Mouse (Mus musculus) telencephalon, adult 2 months (tissue): ENCODE measurements at regions not wholly inside any gene's neighbourhood (a gene's known extent, or its start where the extent isn't known, plus 50 kb on each side); places are given as distances from the start of the nearest gene placed in this dataset.
A peak's percentile ranks its signal among the peaks of the same experiment; 100 is the strongest.
"Not testable (repeated sequence)": the region's sequence is repeated elsewhere in the genome, so short reads cannot be mapped to it uniquely, and the experiment has no call there.

ENCODE experiments used
- DNase-seq: peaks from one replicate; pipeline ENCODE4 v3.0.0-alpha.2; 2011; ENCODE audit warnings: low read depth, low spot score

- DNase-seq: no peak
Observed at GRCm38 (mm10) chr2:75781781-75782211, 50.2 kb upstream of the Agps start.

GRCm38 (mm10) chr2:75781078-75781477, 50.9 kb upstream of the Agps start:
- no peak for DNase-seq

GRCm38 (mm10) chr2:75778628-75779027, 53.3 kb upstream of the Agps start:
- DNase-seq: not testable (repeated sequence)

- no peak for DNase-seq
Observed at GRCm38 (mm10) chr2:75777040-75777451, 54.9 kb upstream of the Agps start.

- DNase-seq: no peak
Observed at GRCm38 (mm10) chr2:75776533-75776932, 55.4 kb upstream of the Agps start.

- no peak for DNase-seq
Observed at GRCm38 (mm10) chr2:75775217-75775616, 56.8 kb upstream of the Agps start.

- DNase-seq: no peak
Observed at GRCm38 (mm10) chr2:75773431-75773830, 58.5 kb upstream of the Agps start.

- DNase-seq: no peak
Observed at GRCm38 (mm10) chr2:75772251-75772956, 59.6 kb upstream of the Agps start.

GRCm38 (mm10) chr2:75770633-75771032, 61.3 kb upstream of the Agps start:
- DNase-seq: no peak

GRCm38 (mm10) chr2:75768559-75769304, 63.2 kb upstream of the Agps start:
- no peak for DNase-seq

GRCm38 (mm10) chr2:75767871-75768558, 63.6 kb upstream of the Nfe2l2 start:
- no peak for DNase-seq

- no peak for DNase-seq
Observed at GRCm38 (mm10) chr2:75765403-75765802, 61.0 kb upstream of the Nfe2l2 start.

- DNase-seq: no peak
Observed at GRCm38 (mm10) chr2:75763252-75763651, 58.8 kb upstream of the Nfe2l2 start.

GRCm38 (mm10) chr2:75762030-75762429, 57.6 kb upstream of the Nfe2l2 start:
- DNase-seq: peak; percentile 31

- DNase-seq: no peak
Observed at GRCm38 (mm10) chr2:75761626-75762025, 57.2 kb upstream of the Nfe2l2 start.

GRCm38 (mm10) chr2:75759196-75759885, 54.9 kb upstream of the Nfe2l2 start:
- no peak for DNase-seq

- DNase-seq: no peak
Observed at GRCm38 (mm10) chr2:75758277-75758676, 53.8 kb upstream of the Nfe2l2 start.

GRCm38 (mm10) chr2:75756704-75757638, 52.5 kb upstream of the Nfe2l2 start:
- peak; percentile 41 for DNase-seq

GRCm38 (mm10) chr2:75754606-75755005, 50.2 kb upstream of the Nfe2l2 start:
- no peak for DNase-seq
